Mouse (Mus musculus): ENCODE data around the gene Ripk1.

DNA sequence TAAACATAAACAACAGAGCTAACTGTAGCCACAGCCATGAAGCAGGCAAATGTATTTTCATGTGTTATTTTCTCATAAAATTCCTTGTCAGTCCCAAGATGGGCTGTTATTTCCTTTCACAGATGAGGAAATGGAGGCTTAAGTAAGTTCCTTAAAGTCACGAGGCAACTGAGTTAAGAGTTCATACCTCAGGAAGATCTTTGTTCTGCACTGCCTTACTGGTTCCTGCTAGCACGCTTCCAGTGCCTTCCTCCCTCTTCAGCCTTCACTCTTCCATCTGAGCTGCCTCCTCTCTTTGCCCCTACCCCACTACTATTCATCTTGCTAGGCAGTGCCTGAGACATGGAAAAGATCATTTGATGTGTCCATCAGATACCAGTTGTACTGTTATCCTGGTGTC, 5.1 kb downstream of the Ripk1 start:
- TF ChIP-seq CTCF (IDR thresholded peaks at IDR 0.05; ENCODE audit: low read depth) (no peak), EP300 (IDR thresholded peaks at IDR 0.05; ENCODE audit: low read depth) (no peak)

All from liver, embryonic 14.5 days (tissue).